17 mouse cellular contexts compared by ENCODE assay signal in genomic region chr1:71567884-71568605, GRCm38 (mm10). TPM values are rescaled to one million over a fixed set of nuclear protein-coding genes. Genes with fewer than 3 reads are reported as not detected.
DNase-seq lines count a peak whose midpoint lies in the region; ATAC-seq and TF ChIP-seq lines count a peak whose summit lies in the region.
"Had no signal": no experiment of that assay in that cellular context is flagged by ENCODE, and none has a peak within 500 bp of the region (broad histone marks: within the 10 kb centered on the region; RNA-seq: fewer than 3 reads in every experiment).

No protein-coding gene starts in this region.

- no peak overlapping the region for H3K4me2 ChIP-seq in forebrain, embryonic 13.5 days
- H3K4me2 ChIP-seq in midbrain, postnatal 0 days (ENCODE audit: low read depth, low read length, poor library complexity, severe bottlenecking), result no peak overlapping the region
- H3K4me2 ChIP-seq: kidney, embryonic 15.5 days; stomach, embryonic 15.5 days had no signal

- H3K4me3 ChIP-seq in forebrain, embryonic 13.5 days, result no peak overlapping the region
- no peak overlapping the region for H3K4me3 ChIP-seq in forebrain, embryonic 10.5 days
- no peak overlapping the region for H3K4me3 ChIP-seq in midbrain, postnatal 0 days (ENCODE audit: low read depth, low read length)
- H3K4me3 ChIP-seq: heart, embryonic 10.5 days; kidney, embryonic 15.5 days; left cerebral cortex, adult 2 months; megakaryocyte, embryonic 14.5 days; stomach, embryonic 15.5 days had no signal

- no peaks in the 10 kb centered on the region for H3K9me3 ChIP-seq in forebrain, embryonic 13.5 days (replicated peaks)
- no peaks in the 10 kb centered on the region for H3K9me3 ChIP-seq in forebrain, embryonic 10.5 days
- no peaks in the 10 kb centered on the region for H3K9me3 ChIP-seq in midbrain, postnatal 0 days (ENCODE audit: low read length)
- H3K9me3 ChIP-seq: heart, embryonic 10.5 days; kidney, embryonic 15.5 days; stomach, embryonic 15.5 days had no signal

- H3K27ac ChIP-seq in forebrain, embryonic 13.5 days, result no peak overlapping the region
- no peak overlapping the region for H3K27ac ChIP-seq in forebrain, embryonic 10.5 days
- no peak overlapping the region for H3K27ac ChIP-seq in midbrain, postnatal 0 days (ENCODE audit: low read depth, low read length)
- H3K27ac ChIP-seq: heart, embryonic 10.5 days; kidney, embryonic 15.5 days; left cerebral cortex, adult 2 months; stomach, embryonic 15.5 days had no signal

- H3K4me1 ChIP-seq in forebrain, embryonic 13.5 days, result no peaks in the 10 kb centered on the region
- no peaks in the 10 kb centered on the region for H3K4me1 ChIP-seq in forebrain, embryonic 10.5 days
- H3K4me1 ChIP-seq in midbrain, postnatal 0 days (ENCODE audit: insufficient read depth, low read length), result no peaks in the 10 kb centered on the region
- H3K4me1 ChIP-seq: heart, embryonic 10.5 days; kidney, embryonic 15.5 days; stomach, embryonic 15.5 days had no signal

- peak; percentile 51; the same call in 1 of the 2 replicates for ATAC-seq in forebrain, embryonic 13.5 days
- peak; percentile 88 for ATAC-seq in granulocyte monocyte progenitor cell, adult 5-6 weeks (replicated peaks; ENCODE audit: poor library complexity, severe bottlenecking)
- ATAC-seq in midbrain, postnatal 0 days (ENCODE audit: low FRiP score), result no peak
- ATAC-seq: activated CD4-positive, CD25-positive, alpha-beta regulatory T cell, adult 4 months; inflammation-experienced regulatory T-cells, adult 6 months had no signal

- DNase-seq in forebrain, embryonic 10.5 days (ENCODE audit: extremely low spot score, low spot score), result no peak
- peak; percentile 36 for DNase-seq in lung, postnatal 10 days
- no peak for DNase-seq in lung, postnatal 36 days
- DNase-seq in midbrain, postnatal 0 days (ENCODE audit: low spot score), result peak; percentile 10
- DNase-seq in c-Kit-positive CD71-positive TER-119-positive erythroid progenitor cells, embryonic 14.5 days (ENCODE audit: low spot score), result no peak
- DNase-seq: adrenal gland, postnatal 25 days; spleen, adult 18-20 months; thymus, postnatal 25 days had no signal

- no peak overlapping the region for H3K9ac ChIP-seq in forebrain, embryonic 13.5 days
- H3K9ac ChIP-seq in midbrain, postnatal 0 days (replicated peaks; ENCODE audit: low read length, poor library complexity, severe bottlenecking), result no peak overlapping the region
- H3K9ac ChIP-seq: kidney, embryonic 15.5 days; stomach, embryonic 15.5 days had no signal

- WGBS in forebrain, embryonic 13.5 days, result 77% methylated on average over 16 of the region's 16 CpGs
- 86% methylated on average over 16 of the region's 16 CpGs for WGBS in forebrain, embryonic 10.5 days
- 68% methylated on average over 16 of the region's 16 CpGs for WGBS in midbrain, postnatal 0 days

- no peaks in the 10 kb centered on the region for H3K27me3 ChIP-seq in forebrain, embryonic 13.5 days
- no peaks in the 10 kb centered on the region for H3K27me3 ChIP-seq in forebrain, embryonic 10.5 days (ENCODE audit: poor library complexity, severe bottlenecking)
- H3K27me3 ChIP-seq in midbrain, postnatal 0 days (ENCODE audit: insufficient read depth, low read length), result no peaks in the 10 kb centered on the region
- H3K27me3 ChIP-seq: kidney, embryonic 15.5 days; megakaryocyte, embryonic 14.5 days; stomach, embryonic 15.5 days had no signal

- H3K36me3 ChIP-seq in forebrain, embryonic 13.5 days (ENCODE audit: poor library complexity, severe bottlenecking), result peaks cover 85% of the 10 kb centered on the region
- peaks cover 97% of the 10 kb centered on the region for H3K36me3 ChIP-seq in forebrain, embryonic 10.5 days (replicated peaks)
- peaks cover 30% of the 10 kb centered on the region for H3K36me3 ChIP-seq in midbrain, postnatal 0 days (ENCODE audit: insufficient read depth, low read length)

- no peak for TF ChIP-seq CTCF in midbrain, postnatal 0 days (IDR thresholded peaks at IDR 0.05)

RNA-seq across cellular contexts. Expression of gene Atic, which starts 11.1 kb away (rescaled TPM):
- polyA plus RNA-seq in forebrain, embryonic 13.5 days (2015; fragmentation: Nextera tagmentation; extraction: Ambion mirVana), result 38.7 and 42.3 TPM in 2 replicates
- 75.0 and 79.1 TPM in 2 replicates for polyA plus RNA-seq in forebrain, embryonic 10.5 days (2016; fragmentation: Nextera tagmentation; extraction: Ambion mirVana)
- 89.3 and 116 TPM in 2 replicates for total RNA-seq in granulocyte monocyte progenitor cell, adult 5-6 weeks (2014; fragmentation: Nextera tagmentation)
- 166 and 206 TPM in 2 replicates for total RNA-seq in granulocyte monocyte progenitor cell, adult 5-6 weeks (2017)
- total RNA-seq in midbrain, postnatal 0 days (2014; rRNA removed), result 44.7 and 47.8 TPM in 2 replicates
- polyA plus RNA-seq in midbrain, postnatal 0 days (2015; fragmentation: Nextera tagmentation; extraction: Ambion mirVana), result 26.5 and 27.4 TPM in 2 replicates

Comparison
In these comparisons a context has a peak if more than half of its experiments do, and no peak if none do; other contexts are left out.
1. DNase-seq: peak in lung, postnatal 10 days (single experiment) and midbrain, postnatal 0 days (single experiment); none in forebrain, embryonic 10.5 days (single experiment), lung, postnatal 36 days (single experiment) and c-Kit-positive CD71-positive TER-119-positive erythroid progenitor cells, embryonic 14.5 days (single experiment).